Mouse (Mus musculus): ENCODE measurements at regions not wholly inside any gene's neighbourhood (a gene's known extent, or its start where the extent isn't known, plus 50 kb on each side); places are given as distances from the start of the nearest gene placed in this dataset.

- Histone ChIP-seq H3K4me1 (no peaks in the 10 kb centered on the region), H3K9me3 (no peaks in the 10 kb centered on the region), H3K4me3 (replicated peaks) (no peak overlapping the region), H3K27me3 (replicated peaks) (no peaks in the 10 kb centered on the region), H3K4me2 (no peak overlapping the region), H3K27ac (no peak overlapping the region), H3K36me3 (no peaks in the 10 kb centered on the region), H3K9ac (no peak overlapping the region)
- WGBS: 62% methylated on average over 2 of the region's 2 CpGs
- no peak for ATAC-seq (ENCODE audit: insufficient read depth, low FRiP score, low read depth)
These were observed 61.6 kb upstream of the Sesn3 start for GRCm38 (mm10) chr9:14213283-14213682.

- Histone ChIP-seq H3K9ac (no peak overlapping the region), H3K4me3 (replicated peaks) (no peak overlapping the region), H3K9me3 (no peaks in the 10 kb centered on the region), H3K36me3 (no peaks in the 10 kb centered on the region), H3K4me2 (no peak overlapping the region), H3K27me3 (replicated peaks) (no peaks in the 10 kb centered on the region), H3K27ac (no peak overlapping the region), H3K4me1 (no peaks in the 10 kb centered on the region)
- 0 out of 2 replicates have a peak, but pooled peaks have one; percentile 43 for ATAC-seq (ENCODE audit: insufficient read depth, low FRiP score, low read depth)
- WGBS: 42% methylated on average over 5 of the region's 5 CpGs
These were observed 59.6 kb upstream of the Sesn3 start for GRCm38 (mm10) chr9:14215171-14215782.

- Histone ChIP-seq H3K27ac (no peak overlapping the region), H3K36me3 (no peaks in the 10 kb centered on the region), H3K9ac (no peak overlapping the region), H3K27me3 (replicated peaks) (no peaks in the 10 kb centered on the region), H3K4me2 (no peak overlapping the region), H3K4me1 (no peaks in the 10 kb centered on the region), H3K9me3 (no peaks in the 10 kb centered on the region), H3K4me3 (replicated peaks) (no peak overlapping the region)
- 71% methylated on average over 5 of the region's 5 CpGs for WGBS
- ATAC-seq (ENCODE audit: insufficient read depth, low FRiP score, low read depth): no peak
These were observed 58.9 kb upstream of the Sesn3 start for GRCm38 (mm10) chr9:14215961-14216360.

- ATAC-seq (ENCODE audit: insufficient read depth, low FRiP score, low read depth): no peak
- H3K9me3 ChIP-seq: no peaks in the 10 kb centered on the region
- H3K27me3 ChIP-seq (replicated peaks): no peaks in the 10 kb centered on the region
- 45% methylated on average over 2 of the region's 2 CpGs for WGBS
- H3K4me3 ChIP-seq (replicated peaks): no peak overlapping the region
- H3K4me2 ChIP-seq: no peak overlapping the region
- no peak overlapping the region for H3K9ac ChIP-seq
- H3K4me1 ChIP-seq: no peaks in the 10 kb centered on the region
- H3K36me3 ChIP-seq: no peaks in the 10 kb centered on the region
- no peak overlapping the region for H3K27ac ChIP-seq
These were observed 51.9 kb upstream of the Sesn3 start for GRCm38 (mm10) chr9:14222936-14223335.
